In genomic region chr2:48001800-48002507, GRCm38 (mm10) we compare ENCODE assay signal across 8 mouse cellular contexts.
DNase-seq lines count a peak whose midpoint lies in the region; ATAC-seq lines count a peak whose summit lies in the region.

No protein-coding gene starts in this region.

- WGBS in forebrain, embryonic 13.5 days: 59% methylated on average over 11 of the region's 11 CpGs
- WGBS in midbrain, embryonic 12.5 days: 64% methylated on average over 11 of the region's 11 CpGs

- ATAC-seq in forebrain, embryonic 13.5 days: peak; percentile 66
- ATAC-seq in midbrain, embryonic 12.5 days (ENCODE audit: low FRiP score, low read depth): peak; percentile 84

- DNase-seq in ovary, postnatal 14 days (ENCODE audit: low spot score): peak; percentile 38
- DNase-seq in ovary, adult 18-20 months (ENCODE audit: low spot score): no peak
- peak; percentile 88 for DNase-seq in brain, adult 2 months (ENCODE audit: low read depth, low spot score)
- peak; percentile 79 for DNase-seq in induced T-regulatory cell, adult 2 months (ENCODE audit: low read depth)
- DNase-seq in left cerebral cortex, adult 11 months (ENCODE audit: low spot score): peak; percentile 53
- DNase-seq in thymus, postnatal 4 days: peak; percentile 5

- no peak overlapping the region for H3K9ac ChIP-seq in forebrain, embryonic 13.5 days
- H3K9ac ChIP-seq in midbrain, embryonic 12.5 days (replicated peaks): no peak overlapping the region

- no peaks in the 10 kb centered on the region for H3K36me3 ChIP-seq in forebrain, embryonic 13.5 days (ENCODE audit: poor library complexity, severe bottlenecking)
- no peaks in the 10 kb centered on the region for H3K36me3 ChIP-seq in midbrain, embryonic 12.5 days

- no peak overlapping the region for H3K4me3 ChIP-seq in forebrain, embryonic 13.5 days
- H3K4me3 ChIP-seq in midbrain, embryonic 12.5 days: no peak overlapping the region

- H3K9me3 ChIP-seq in forebrain, embryonic 13.5 days (replicated peaks): no peaks in the 10 kb centered on the region
- no peaks in the 10 kb centered on the region for H3K9me3 ChIP-seq in midbrain, embryonic 12.5 days

- H3K4me2 ChIP-seq in forebrain, embryonic 13.5 days: no peak overlapping the region
- H3K4me2 ChIP-seq in midbrain, embryonic 12.5 days (replicated peaks): no peak overlapping the region

- H3K4me1 ChIP-seq in forebrain, embryonic 13.5 days: no peaks in the 10 kb centered on the region
- H3K4me1 ChIP-seq in midbrain, embryonic 12.5 days: no peaks in the 10 kb centered on the region

- no peaks in the 10 kb centered on the region for H3K27me3 ChIP-seq in forebrain, embryonic 13.5 days
- no peaks in the 10 kb centered on the region for H3K27me3 ChIP-seq in midbrain, embryonic 12.5 days

- H3K27ac ChIP-seq in forebrain, embryonic 13.5 days: no peak overlapping the region
- no peak overlapping the region for H3K27ac ChIP-seq in midbrain, embryonic 12.5 days (replicated peaks)
